Mouse (Mus musculus) cerebellum, adult 2 months (tissue): ENCODE data around the gene Tbc1d5.

Source experiments
- CTCF ChIP-seq: fragments of 200-500 bp; IDR thresholded peaks from 2 replicates; pipeline ENCODE4 v1.5.1; 2011; ENCODE audit warnings: low read depth, mild to moderate bottlenecking, control low read depth, low read length, moderate library complexity, borderline replicate concordance; ENCODE audit not compliant: insufficient read depth
- POLR2A ChIP-seq: fragments of 200-500 bp; IDR thresholded peaks from 2 replicates; pipeline ENCODE4 v1.6.1; 2011; ENCODE audit warnings: low read length, control low read depth, borderline replicate concordance; ENCODE audit not compliant: insufficient read depth

DNA sequence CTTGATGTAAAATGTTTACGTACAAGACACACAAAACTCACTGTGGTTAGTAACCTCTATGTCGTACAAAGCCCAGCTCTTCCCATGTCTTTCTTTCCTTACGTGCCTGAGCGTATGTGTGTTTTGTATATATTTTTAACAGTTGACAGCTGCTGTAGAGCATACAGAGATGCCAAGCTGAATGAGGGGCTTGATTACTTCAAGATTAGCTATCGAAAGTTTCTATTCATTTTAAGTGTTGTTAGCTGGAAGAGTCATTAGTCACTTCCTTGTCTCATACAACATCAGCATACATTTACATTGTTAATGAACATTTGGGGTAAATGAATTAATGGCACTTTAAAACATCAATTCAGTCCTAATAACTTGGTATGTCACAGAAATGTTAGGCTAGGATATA is 155.9 kb downstream of the Tbc1d5 start:
- no peak for TF ChIP-seq CTCF
- TF ChIP-seq POLR2A = no peak
